Mouse (Mus musculus) intestine, postnatal 0 days (tissue): ENCODE results near the gene Cxcl10. TPM values are rescaled to one million over a fixed set of nuclear protein-coding genes. Genes with fewer than 3 reads are reported as not detected.

ENCODE experiments used
- ATAC-seq: fragments of 200-750 bp; cut with Nextera tagmentation; 2 replicates; pipeline ENCODE4 v1.8.0; 2017; ENCODE audit warnings: mild to moderate bottlenecking, moderate TSS enrichment, moderate library complexity
- H3K27ac ChIP-seq: fragments of 300-500 bp; sonication (generic); 2 replicates; pipeline ENCODE4 v1.5.1; 2014; ENCODE audit warnings: mild to moderate bottlenecking, low read depth, low read length, moderate library complexity
- H3K27me3 ChIP-seq: fragments of 300-500 bp; sonication (generic); replicated peaks from 2 replicates; pipeline ENCODE4 v1.6.1; 2014; ENCODE audit warnings: low read length, mixed read lengths; ENCODE audit not compliant: control insufficient read depth, insufficient read depth
- H3K36me3 ChIP-seq: fragments of 300-500 bp; sonication (generic); 2 replicates; pipeline ENCODE4 v1.6.1; 2014; ENCODE audit warnings: mild to moderate bottlenecking, moderate library complexity; ENCODE audit not compliant: control insufficient read depth, insufficient read depth
- H3K4me1 ChIP-seq: fragments of 300-500 bp; sonication (generic); replicated peaks from 2 replicates; pipeline ENCODE4 v1.6.1; 2014; ENCODE audit warnings: antibody characterized with exemption, low read length, mixed read lengths; ENCODE audit not compliant: control insufficient read depth, insufficient read depth
- H3K4me2 ChIP-seq: fragments of 300-500 bp; sonication (generic); replicated peaks from 2 replicates; pipeline ENCODE4 v1.6.1; 2014; ENCODE audit warnings: low read depth, mild to moderate bottlenecking, moderate library complexity
- H3K4me3 ChIP-seq: fragments of 300-500 bp; sonication (generic); 2 replicates; pipeline ENCODE4 v1.5.1; 2014; ENCODE audit warnings: low read depth, low read length
- H3K9ac ChIP-seq: fragments of 300-500 bp; sonication (generic); 2 replicates; pipeline ENCODE4 v1.6.1; 2014; ENCODE audit warnings: mild to moderate bottlenecking, low read depth, low read length
- H3K9me3 ChIP-seq: fragments of 300-500 bp; sonication (generic); 2 replicates; pipeline ENCODE4 v1.6.1; 2016; ENCODE audit warnings: mixed run types; ENCODE audit not compliant: control insufficient read depth
- CTCF ChIP-seq: sonication (generic); IDR thresholded peaks from 2 replicates; pipeline ENCODE4 v1.5.1; 2016; ENCODE audit warnings: low read depth, mild to moderate bottlenecking, control low read depth, antibody characterized with exemption, moderate library complexity
- WGBS: fragments of 180-500 bp; shearing (Covaris S2); extraction: QIAGEN DNeasy Blood & Tissue Kit; methylation state at CpG from one replicate; pipeline ENCODE4 v1.1.7; 2014; 5-methylcytosine and 5-hydroxymethylcytosine counted together
- polyA plus RNA-seq: library from polyadenylated mRNA; unstranded; fragments of >200 nt; fragmentation: Nextera tagmentation; extraction: Ambion mirVana; gene quantifications from 2 replicates; pipeline ENCODE4 v1.2.1, GENCODE M21; 2015

Gene Cxcl10
- polyA plus RNA-seq, 1 experiment from 2014 or later, result 2.0 TPM

DNA sequence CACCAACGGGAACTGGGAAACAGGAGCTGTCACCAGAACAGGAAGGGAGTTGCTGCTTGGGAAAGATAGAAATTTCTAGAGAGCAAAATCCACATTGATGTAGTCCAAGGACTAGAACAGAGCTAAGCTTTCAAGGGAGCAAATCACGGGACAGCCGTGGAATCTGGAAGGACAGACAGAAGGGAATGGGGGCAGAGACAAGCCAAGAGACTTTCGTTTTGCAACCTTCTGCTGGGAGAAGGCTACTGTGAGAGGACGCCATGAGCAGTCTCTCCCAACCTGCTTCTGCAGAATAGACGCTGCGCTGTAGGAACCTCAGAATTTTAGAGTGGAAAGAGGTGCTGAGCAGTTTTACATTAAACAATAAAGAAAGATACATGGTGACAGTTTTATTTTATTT is 1.0 kb upstream of the Cxcl10 start:
- H3K9ac ChIP-seq, result no peak overlapping the region
- 80% methylated on average over 7 of the region's 7 CpGs for WGBS
- ATAC-seq, result no peak

GRCm38 (mm10) chr5:92345006-92345405 is 3.7 kb downstream of the Cxcl10 start:
- H3K36me3 ChIP-seq, result no peaks in the 10 kb centered on the region
- TF ChIP-seq CTCF, result no peak
- no peak overlapping the region for H3K27ac ChIP-seq
- no peak overlapping the region for H3K9ac ChIP-seq
- H3K27me3 ChIP-seq, result no peaks in the 10 kb centered on the region
- ATAC-seq, result no peak
- H3K9me3 ChIP-seq, result no peaks in the 10 kb centered on the region
- no peak overlapping the region for H3K4me2 ChIP-seq
- WGBS, result 77% methylated on average over 8 of the region's 8 CpGs
- H3K4me3 ChIP-seq, result no peak overlapping the region
- H3K4me1 ChIP-seq, result no peaks in the 10 kb centered on the region; the same call in none of the 2 replicates

More for the DNA sequence above, 1.0 kb upstream of the Cxcl10 start:
- H3K27ac ChIP-seq, result no peak overlapping the region
- H3K27me3 ChIP-seq, result no peaks in the 10 kb centered on the region
- no peak overlapping the region for H3K4me3 ChIP-seq
- no peaks in the 10 kb centered on the region; the same call in none of the 2 replicates for H3K4me1 ChIP-seq
- H3K9me3 ChIP-seq, result no peaks in the 10 kb centered on the region
- no peak overlapping the region for H3K4me2 ChIP-seq
- no peaks in the 10 kb centered on the region for H3K36me3 ChIP-seq
- TF ChIP-seq CTCF, result no peak

DNA sequence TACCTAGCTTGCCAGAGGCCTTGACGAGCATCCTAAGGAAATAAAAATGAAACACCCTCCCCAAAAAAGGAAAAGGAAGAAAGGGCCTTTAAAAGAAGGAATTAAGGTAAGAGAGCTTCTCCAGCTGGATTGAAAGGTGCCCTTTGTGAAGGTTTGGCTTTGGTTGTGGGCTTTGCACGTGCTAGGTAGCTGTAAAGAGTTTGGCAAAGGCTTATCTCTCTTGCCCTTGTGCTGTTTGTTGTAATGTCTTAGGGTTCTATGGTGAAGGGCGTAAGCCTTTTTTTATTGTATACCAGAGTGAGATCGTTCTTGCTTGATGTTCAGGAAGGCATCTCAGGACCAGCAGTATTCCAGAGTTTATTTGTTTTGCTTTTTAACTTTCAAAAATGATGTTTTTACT is 8.1 kb downstream of the Cxcl10 start:
- Histone ChIP-seq H3K36me3 (no peaks in the 10 kb centered on the region), H3K9me3 (no peaks in the 10 kb centered on the region), H3K4me3 (no peak overlapping the region), H3K4me1 (no peaks in the 10 kb centered on the region), H3K9ac (no peak overlapping the region), H3K4me2 (no peak overlapping the region), H3K27me3 (no peaks in the 10 kb centered on the region), H3K27ac (no peak overlapping the region)
- 67% methylated on average over 4 of the region's 4 CpGs for WGBS
- ATAC-seq, result no peak
- no peak for TF ChIP-seq CTCF

DNA sequence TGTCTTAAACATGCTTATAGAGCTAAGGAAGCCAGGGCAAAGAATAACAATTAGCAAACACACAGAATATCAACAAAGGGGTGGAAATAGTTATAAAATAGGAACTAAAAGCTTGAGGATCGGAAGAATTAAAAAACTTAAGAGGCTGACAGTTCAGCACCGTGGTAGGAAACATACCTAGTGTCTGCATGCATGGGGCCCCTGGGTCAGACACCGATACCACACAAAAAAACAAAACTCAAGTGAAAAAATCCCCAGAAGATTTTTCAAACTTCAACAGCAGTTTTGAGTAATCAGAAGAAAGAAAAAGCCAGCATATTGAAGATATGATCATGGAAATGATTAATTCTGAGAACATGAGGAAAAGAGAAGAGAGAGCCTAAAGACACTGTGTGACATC is 11.9 kb downstream of the Cxcl10 start:
- Histone ChIP-seq H3K4me1 (no peaks in the 10 kb centered on the region; the same call in 1 of the 2 replicates), H3K27ac (no peak overlapping the region), H3K4me3 (no peak overlapping the region), H3K4me2 (no peak overlapping the region), H3K27me3 (no peaks in the 10 kb centered on the region), H3K36me3 (no peaks in the 10 kb centered on the region), H3K9me3 (no peaks in the 10 kb centered on the region), H3K9ac (no peak overlapping the region)
- WGBS, result 74% methylated on average over 3 of the region's 3 CpGs
- no peak for TF ChIP-seq CTCF
- no peak for ATAC-seq

DNA sequence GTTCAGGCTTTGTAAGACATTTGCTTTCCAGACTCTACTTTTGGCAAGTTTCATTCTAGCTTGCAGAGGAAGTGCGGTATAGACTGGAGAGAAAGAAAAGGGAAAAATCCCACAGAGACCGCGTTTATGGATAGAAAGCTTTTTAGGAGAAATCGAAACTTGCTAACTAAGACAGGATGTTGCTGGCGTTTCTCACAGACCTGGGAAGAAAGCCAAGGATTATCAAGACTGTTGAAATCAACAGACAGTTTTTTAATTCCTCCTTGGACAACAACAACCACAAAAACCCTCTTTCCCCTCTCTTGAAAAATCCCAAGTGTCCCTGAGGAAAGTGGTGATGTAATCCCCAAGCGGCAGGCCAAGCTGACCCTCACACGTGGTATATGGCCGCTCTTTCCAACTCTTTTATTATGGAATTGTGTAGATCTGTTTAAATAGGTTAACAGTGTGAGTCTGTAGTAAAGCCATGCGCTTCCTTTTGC is 16.3 kb downstream of the Cxcl10 start:
- no peak for ATAC-seq
- H3K4me2 ChIP-seq, result peak overlapping the region; percentile 38
- no peaks in the 10 kb centered on the region; the same call in 1 of the 2 replicates for H3K4me1 ChIP-seq
- peak overlapping the region; percentile 12; the same call in 1 of the 2 replicates for H3K4me3 ChIP-seq
- 51% methylated on average over 9 of the region's 9 CpGs for WGBS
- no peaks in the 10 kb centered on the region for H3K9me3 ChIP-seq
- TF ChIP-seq CTCF, result no peak
- no peaks in the 10 kb centered on the region for H3K27me3 ChIP-seq
- H3K9ac ChIP-seq, result no peak overlapping the region
- peak overlapping the region; percentile 50 for H3K27ac ChIP-seq
- H3K36me3 ChIP-seq, result no peaks in the 10 kb centered on the region

- H3K36me3 ChIP-seq, result no peaks in the 10 kb centered on the region
- 84% methylated on average over 17 of the region's 17 CpGs for WGBS
- TF ChIP-seq CTCF, result no peak
- no peak within 1 kb of the TSS for H3K9ac ChIP-seq
- peak within 1 kb of the TSS; percentile 38 for H3K4me2 ChIP-seq
- no peaks in the 10 kb centered on the region for H3K27me3 ChIP-seq
- H3K27ac ChIP-seq, result peak within 1 kb of the TSS; percentile 50
- H3K4me3 ChIP-seq, result peak within 1 kb of the TSS; percentile 12; the same call in 1 of the 2 replicates
- no peaks in the 10 kb centered on the region; the same call in 1 of the 2 replicates for H3K4me1 ChIP-seq
- ATAC-seq, result no peak
- H3K9me3 ChIP-seq, result no peaks in the 10 kb centered on the region
Observed at GRCm38 (mm10) chr5:92331635-92332338, 16.9 kb downstream of the Cxcl10 start, which contains the start of gene Art3. Gene Art3, plus strand, starts transcription at chr5:92331827.
